Mouse (Mus musculus) layer of hippocampus, postnatal 25 days (tissue): ENCODE data around the gene Slc25a36. TPM values are rescaled to one million over a fixed set of nuclear protein-coding genes. Genes with fewer than 3 reads are reported as not detected.

Source experiments
- DNase-seq, 2 experiments: peaks; one replicate each; pipeline ENCODE4 v3.0.0; 2022; ENCODE audit warnings: mixed read lengths in 2 of 2, low spot score in 1 of 2; ENCODE audit errors: extremely low spot score in 1 of 2
- total RNA-seq, 2 experiments: library from RNA; stranded (reverse); gene quantifications; 2 replicates each; pipeline ENCODE4 v1.2.3; 2021

Slc25a36 gene
- total RNA-seq, 2 experiments from 2014 or later: 65.2 to 89.2 TPM

GRCm38 (mm10) chr9:97056541-97057338, 54.2 kb downstream of the Slc25a36 start:
- no peak for DNase-seq

- DNase-seq: no peak
These were observed 55.1 kb downstream of the Slc25a36 start for GRCm38 (mm10) chr9:97055906-97056305.

- DNase-seq: no peak
These were observed 59.8 kb downstream of the Slc25a36 start for GRCm38 (mm10) chr9:97051176-97051575.

- no peak for DNase-seq
These were observed 64.7 kb downstream of the Slc25a36 start for GRCm38 (mm10) chr9:97046240-97046639.

GRCm38 (mm10) chr9:97041633-97042032, 69.3 kb downstream of the Slc25a36 start:
- no peak for DNase-seq

- DNase-seq: no peak
These were observed 72.9 kb downstream of the Slc25a36 start for GRCm38 (mm10) chr9:97038010-97038409.

- no peak for DNase-seq
These were observed 74.3 kb downstream of the Slc25a36 start for GRCm38 (mm10) chr9:97036656-97037055.

GRCm38 (mm10) chr9:97027361-97027760, 83.6 kb downstream of the Slc25a36 start:
- DNase-seq: no peak

- no peak for DNase-seq
These were observed 85.0 kb downstream of the Slc25a36 start for GRCm38 (mm10) chr9:97026006-97026405.

Other genes starting within 250 kb of the Slc25a36 start
- gene Pxylp1, start 218.5 kb downstream of the Slc25a36 start, total RNA-seq: 10 to 100 TPM; 15.4 to 16.3 TPM
- 1 to 10 TPM; 5.1 to 6.1 TPM for gene Spsb4, start 92.3 kb downstream of the Slc25a36 start, total RNA-seq